Mouse (Mus musculus) mouse trophoblast stem cell (cell line): ENCODE results near the gene BC107364.
"Not testable (repeated sequence)": the region's sequence is repeated elsewhere in the genome, so short reads cannot be mapped to it uniquely, and the experiment has no call there.

ENCODE experiments used
- in situ Hi-C, 2 experiments: fragments of 300-500 bp; cut with MseI, MboI; formaldehyde crosslinking; loops; 2 replicates in 1 of 2; 3 replicates in 1 of 2; pipeline ENCODE4 v1.15.1; 2025

Gene BC107364

GRCm38 (mm10) chr3:96452262-96452661, at the start of gene BC107364:
Gene BC107364, minus strand, starts transcription at chr3:96452306.
- in situ Hi-C loops: not testable (repeated sequence)

GRCm38 (mm10) chr3:96501391-96502115, 49.4 kb upstream of the BC107364 start:
- in situ Hi-C loops: no loop called here

- in situ Hi-C loops: no loop called here
Measured at GRCm38 (mm10) chr3:96500691-96501265, 48.7 kb upstream of the BC107364 start.

- in situ Hi-C loops: no loop called here
Measured at GRCm38 (mm10) chr3:96500289-96500621, 48.1 kb upstream of the BC107364 start.

GRCm38 (mm10) chr3:96499481-96500288, 47.6 kb upstream of the BC107364 start:
- in situ Hi-C loops: no loop called here

- in situ Hi-C loops: no loop called here
Measured at GRCm38 (mm10) chr3:96498476-96499245, 46.6 kb upstream of the BC107364 start.

GRCm38 (mm10) chr3:96497451-96498028, 45.4 kb upstream of the BC107364 start:
- in situ Hi-C loops: no loop called here

- in situ Hi-C loops: not testable (repeated sequence)
Measured at GRCm38 (mm10) chr3:96496620-96497275, 44.6 kb upstream of the BC107364 start.

- in situ Hi-C loops: no loop called here
Measured at GRCm38 (mm10) chr3:96496216-96496615, 44.1 kb upstream of the BC107364 start.

GRCm38 (mm10) chr3:96495490-96496210, 43.5 kb upstream of the BC107364 start:
- in situ Hi-C loops: no loop called here

GRCm38 (mm10) chr3:96494912-96495311, 42.8 kb upstream of the BC107364 start:
- in situ Hi-C loops: no loop called here

- in situ Hi-C loops: not testable (repeated sequence)
Measured at GRCm38 (mm10) chr3:96494456-96494855, 42.4 kb upstream of the BC107364 start.

GRCm38 (mm10) chr3:96489636-96490035, 37.5 kb upstream of the BC107364 start:
- in situ Hi-C loops: not testable (repeated sequence)

GRCm38 (mm10) chr3:96488907-96489629, 37.0 kb upstream of the BC107364 start:
- in situ Hi-C loops: not testable (repeated sequence)

GRCm38 (mm10) chr3:96488290-96488906, 36.3 kb upstream of the BC107364 start:
- in situ Hi-C loops: not testable (repeated sequence)

- in situ Hi-C loops: no loop called here
Measured at GRCm38 (mm10) chr3:96487596-96488289, 35.6 kb upstream of the BC107364 start.

GRCm38 (mm10) chr3:96486828-96487559, 34.9 kb upstream of the BC107364 start:
- in situ Hi-C loops: not testable (repeated sequence)
